Mouse (Mus musculus): Measurements from ENCODE around the gene Pdia6. TPM values are rescaled to one million over a fixed set of nuclear protein-coding genes. Genes with fewer than 3 reads are reported as not detected.

The Pdia6 gene
- polyA plus RNA-seq, 1 experiment from 2014 or later: 517 TPM

Other genes with a start within 250 kb of the Pdia6 start
- gene Kcnf1, start 89.7 kb upstream of the Pdia6 start, polyA plus RNA-seq (2014; fragmentation: Nextera tagmentation; extraction: Ambion mirVana): 0.80 and 0.84 TPM in 2 replicates
- 0.39 and 0.96 TPM in 2 replicates for gene Atp6v1c2, start 62.8 kb downstream of the Pdia6 start, polyA plus RNA-seq (2014; fragmentation: Nextera tagmentation; extraction: Ambion mirVana)
- 33.7 and 36.1 TPM in 2 replicates for gene Nol10, start 81.9 kb downstream of the Pdia6 start, polyA plus RNA-seq (2014; fragmentation: Nextera tagmentation; extraction: Ambion mirVana)